Mouse (Mus musculus) MEL (cell line): ENCODE results near the gene Spem2. TPM values are rescaled to one million over a fixed set of nuclear protein-coding genes. Genes with fewer than 3 reads are reported as not detected.

Experiments
- DNase-seq: peaks from one replicate; pipeline ENCODE4 v3.0.0; 2011; ENCODE audit warnings: low read depth, low spot score
- H3K27ac ChIP-seq: 2 replicates; pipeline ENCODE4 v1.5.1; 2012; ENCODE audit warnings: low read depth, mild to moderate bottlenecking, control low read depth, low read length, moderate library complexity; ENCODE audit not compliant: control insufficient read depth
- H3K27me3 ChIP-seq, 2 experiments: fragments of 150-350 bp in 1 of 2; sonication (generic) in 1 of 2; 2 replicates each; pipeline ENCODE4 v1.6.1; 2012; ENCODE audit warnings: low read length in 2 of 2, mild to moderate bottlenecking in 2 of 2, improper control_type of control experiment in 1 of 2, moderate library complexity in 1 of 2; ENCODE audit not compliant: insufficient read depth in 2 of 2, control insufficient read depth in 1 of 2
- H3K36me3 ChIP-seq, 2 experiments: 2 replicates each; pipeline ENCODE4 v1.6.1; 2012 to 2014; ENCODE audit warnings: low read length in 2 of 2, improper control_type of control experiment in 1 of 2, inconsistent platforms in 1 of 2, mild to moderate bottlenecking in 1 of 2; ENCODE audit not compliant: insufficient read depth in 2 of 2, control insufficient read depth in 1 of 2
- H3K4me1 ChIP-seq, 2 experiments: fragments of 150-350 bp in 1 of 2; sonication (generic) in 1 of 2; 2 replicates each; pipeline ENCODE4 v1.6.1; 2012; ENCODE audit warnings: low read length in 2 of 2, improper control_type of control experiment in 1 of 2, mild to moderate bottlenecking in 1 of 2; ENCODE audit not compliant: insufficient read depth in 2 of 2, control insufficient read depth in 1 of 2
- H3K4me3 ChIP-seq, 2 experiments: fragments of 150-350 bp in 1 of 2; sonication (generic) in 1 of 2; 2 replicates each; pipeline ENCODE4 v1.5.1; 2012; ENCODE audit warnings: low read depth in 2 of 2, low read length in 2 of 2, mild to moderate bottlenecking in 2 of 2, moderate library complexity in 2 of 2, control low read depth in 1 of 2, improper control_type of control experiment in 1 of 2; ENCODE audit not compliant: control insufficient read depth in 1 of 2, insufficient read depth in 1 of 2
- H3K79me2 ChIP-seq: 2 replicates; pipeline ENCODE4 v1.6.1; 2012; ENCODE audit warnings: mild to moderate bottlenecking, low read length, moderate library complexity; ENCODE audit not compliant: control insufficient read depth, poor library complexity, insufficient read depth
- H3K9ac ChIP-seq: 2 replicates; pipeline ENCODE4 v1.6.1; 2012; ENCODE audit warnings: low read depth, mild to moderate bottlenecking, control low read depth, low read length, moderate library complexity; ENCODE audit not compliant: control insufficient read depth, poor library complexity, severe bottlenecking
- H3K9me3 ChIP-seq: fragments of 150-350 bp; sonication (generic); replicated peaks from 2 replicates; pipeline ENCODE4 v1.6.1; 2012; ENCODE audit warnings: mild to moderate bottlenecking, low read length, improper control_type of control experiment, moderate library complexity; ENCODE audit not compliant: insufficient read depth
- BHLHE40 ChIP-seq: IDR thresholded peaks from 2 replicates; pipeline ENCODE4 v1.6.1; 2012; ENCODE audit warnings: low read depth, mild to moderate bottlenecking, inconsistent platforms, low read length, improper control_type of control experiment, borderline replicate concordance
- CHD1 ChIP-seq: IDR thresholded peaks from 2 replicates; pipeline ENCODE4 v1.6.1; 2012; ENCODE audit warnings: low read depth, mild to moderate bottlenecking, inconsistent platforms, low read length, improper control_type of control experiment
- CTCF ChIP-seq, 3 experiments: IDR thresholded peaks in 2 of 3; conservative IDR thresholded peaks in 1 of 3; 2 replicates each; pipeline ENCODE4 v1.5.1; 2011 to 2012; ENCODE audit warnings: low read length in 3 of 3, low read depth in 2 of 3, mild to moderate bottlenecking in 2 of 3, improper control_type of control experiment in 1 of 3, inconsistent platforms in 1 of 3, mixed read lengths in 1 of 3, moderate library complexity in 1 of 3; ENCODE audit not compliant: control insufficient read depth in 1 of 3, insufficient read depth in 1 of 3, poor library complexity in 1 of 3, severe bottlenecking in 1 of 3
- ELF1 ChIP-seq: IDR thresholded peaks from 2 replicates; pipeline ENCODE4 v1.6.1; 2014; ENCODE audit warnings: low read depth, mild to moderate bottlenecking, inconsistent platforms, low read length, improper control_type of control experiment, moderate library complexity
- ETS1 ChIP-seq: IDR thresholded peaks from 2 replicates; pipeline ENCODE4 v1.6.1; 2012; ENCODE audit warnings: low read depth, mild to moderate bottlenecking, inconsistent platforms, low read length, improper control_type of control experiment, moderate library complexity
- GATA1 ChIP-seq: IDR thresholded peaks from 2 replicates; pipeline ENCODE4 v1.6.1; 2011; ENCODE audit warnings: low read depth, low read length, improper control_type of control experiment
- HCFC1 ChIP-seq: IDR thresholded peaks from 2 replicates; pipeline ENCODE4 v1.6.1; 2012; ENCODE audit warnings: low read depth, mild to moderate bottlenecking, inconsistent platforms, low read length, improper control_type of control experiment, moderate library complexity
- JUND ChIP-seq: IDR thresholded peaks from 2 replicates; pipeline ENCODE4 v1.6.1; 2011; ENCODE audit warnings: low read depth, mild to moderate bottlenecking, improper control_type of control experiment, low read length
- KAT2A ChIP-seq: conservative IDR thresholded peaks from 2 replicates; pipeline ENCODE4 v1.6.1; 2012; ENCODE audit warnings: low read depth, low read length, improper control_type of control experiment, inconsistent platforms
- MAX ChIP-seq: IDR thresholded peaks from 2 replicates; pipeline ENCODE4 v1.6.1; 2011; ENCODE audit warnings: low read length, improper control_type of control experiment
- MEF2A ChIP-seq: IDR thresholded peaks from 2 replicates; pipeline ENCODE4 v1.6.1; 2014; ENCODE audit warnings: low read depth, mild to moderate bottlenecking, inconsistent platforms, low read length, improper control_type of control experiment; ENCODE audit not compliant: poor library complexity, insufficient replicate concordance, severe bottlenecking; ENCODE audit errors: extremely low read depth
- MXI1 ChIP-seq: IDR thresholded peaks from 2 replicates; pipeline ENCODE4 v1.6.1; 2011; ENCODE audit warnings: mild to moderate bottlenecking, low read depth, low read length, improper control_type of control experiment
- MYB ChIP-seq: IDR thresholded peaks from 2 replicates; pipeline ENCODE4 v1.6.1; 2011; ENCODE audit warnings: mild to moderate bottlenecking, low read depth, low read length, improper control_type of control experiment
- MYC ChIP-seq: IDR thresholded peaks from 2 replicates; pipeline ENCODE4 v1.6.1; 2011; ENCODE audit warnings: low read depth, mild to moderate bottlenecking, low read length, improper control_type of control experiment, moderate library complexity
- NELFE ChIP-seq: IDR thresholded peaks from 2 replicates; pipeline ENCODE4 v1.6.1; 2011; ENCODE audit warnings: low read depth, low read length, improper control_type of control experiment
- NRF1 ChIP-seq: IDR thresholded peaks from 2 replicates; pipeline ENCODE4 v1.6.1; 2014; ENCODE audit warnings: low read depth, mild to moderate bottlenecking, inconsistent platforms, low read length, improper control_type of control experiment, moderate library complexity; ENCODE audit not compliant: poor library complexity, insufficient read depth, severe bottlenecking
- POLR2A ChIP-seq, 2 experiments: IDR thresholded peaks; 2 replicates each; pipeline ENCODE4 v1.6.1; 2011 to 2012; ENCODE audit warnings: low read length in 2 of 2, mild to moderate bottlenecking in 2 of 2, control low read depth in 1 of 2, improper control_type of control experiment in 1 of 2, low read depth in 1 of 2, moderate library complexity in 1 of 2; ENCODE audit not compliant: control insufficient read depth in 1 of 2, insufficient read depth in 1 of 2, poor library complexity in 1 of 2
- POLR2AphosphoS2 ChIP-seq: IDR thresholded peaks from 2 replicates; pipeline ENCODE4 v1.6.1; 2011; ENCODE audit warnings: low read length, improper control_type of control experiment
- POLR2AphosphoS5 ChIP-seq: IDR thresholded peaks from 2 replicates; pipeline ENCODE4 v1.6.1; 2012; ENCODE audit warnings: low read depth, borderline replicate concordance, mild to moderate bottlenecking, inconsistent platforms, low read length, moderate library complexity, mixed read lengths
- RCOR1 ChIP-seq: IDR thresholded peaks from 2 replicates; pipeline ENCODE4 v1.6.1; 2012; ENCODE audit warnings: low read depth, mild to moderate bottlenecking, inconsistent platforms, low read length, improper control_type of control experiment
- SIN3A ChIP-seq: IDR thresholded peaks from 2 replicates; pipeline ENCODE4 v1.6.1; 2012; ENCODE audit warnings: low read length, improper control_type of control experiment, inconsistent platforms
- SMC3 ChIP-seq: IDR thresholded peaks from 2 replicates; pipeline ENCODE4 v1.6.1; 2011; ENCODE audit warnings: low read depth, low read length, improper control_type of control experiment
- TAL1 ChIP-seq: IDR thresholded peaks from 2 replicates; pipeline ENCODE4 v1.6.1; 2012; ENCODE audit warnings: mild to moderate bottlenecking, inconsistent platforms, low read length, moderate library complexity, mixed read lengths
- TBP ChIP-seq: IDR thresholded peaks from 2 replicates; pipeline ENCODE4 v1.8.0; 2011; ENCODE audit warnings: low read depth, low read length, improper control_type of control experiment
- TCF12 ChIP-seq: IDR thresholded peaks from 2 replicates; pipeline ENCODE4 v1.6.1; 2014; ENCODE audit warnings: low read depth, mild to moderate bottlenecking, inconsistent platforms, low read length, improper control_type of control experiment, moderate library complexity
- UBTF ChIP-seq: IDR thresholded peaks from 2 replicates; pipeline ENCODE4 v1.6.1; 2012; ENCODE audit warnings: low read depth, mild to moderate bottlenecking, inconsistent platforms, low read length, improper control_type of control experiment, moderate library complexity, borderline replicate concordance; ENCODE audit not compliant: insufficient read depth
- USF1 ChIP-seq: IDR thresholded peaks from 2 replicates; pipeline ENCODE4 v1.6.1; 2014; ENCODE audit warnings: low read depth, mild to moderate bottlenecking, inconsistent platforms, low read length, improper control_type of control experiment, moderate library complexity
- USF2 ChIP-seq, 2 experiments: IDR thresholded peaks; 2 replicates each; pipeline ENCODE4 v1.6.1; 2011 to 2012; ENCODE audit warnings: improper control_type of control experiment in 2 of 2, low read length in 2 of 2, borderline replicate concordance in 1 of 2, inconsistent platforms in 1 of 2, low read depth in 1 of 2, mild to moderate bottlenecking in 1 of 2; ENCODE audit not compliant: insufficient read depth in 1 of 2
- ZMIZ1 ChIP-seq: IDR thresholded peaks from 2 replicates; pipeline ENCODE4 v1.6.1; 2012; ENCODE audit warnings: low read depth, mild to moderate bottlenecking, inconsistent platforms, low read length, improper control_type of control experiment, moderate library complexity
- ZNF384 ChIP-seq: IDR thresholded peaks from 2 replicates; pipeline ENCODE4 v1.6.1; 2012; ENCODE audit warnings: low read depth, mild to moderate bottlenecking, inconsistent platforms, low read length, improper control_type of control experiment
- polyA plus RNA-seq, 2 experiments: library from polyadenylated mRNA; stranded (reverse) in 1 of 2; unstranded in 1 of 2; fragments of >175 nt in 1 of 2; fragments of >200 nt in 1 of 2; gene quantifications; 2 replicates each; pipeline versions ENCODE4 v1.2.1 to v1.2.4; 2012; ENCODE audit warnings: low replicate concordance in 2 of 2, low read depth in 1 of 2; ENCODE audit not compliant: insufficient read length in 2 of 2, insufficient read depth in 1 of 2, missing spikeins in 1 of 2
- total RNA-seq: library from RNA; depleted of rRNA; stranded (reverse); fragments of 300-350 nt; gene quantifications from 2 replicates; pipeline ENCODE4 v1.2.3, GENCODE M21; 2012

The Spem2 gene
- total and polyA plus RNA-seq, 3 experiments = not detected

DNA sequence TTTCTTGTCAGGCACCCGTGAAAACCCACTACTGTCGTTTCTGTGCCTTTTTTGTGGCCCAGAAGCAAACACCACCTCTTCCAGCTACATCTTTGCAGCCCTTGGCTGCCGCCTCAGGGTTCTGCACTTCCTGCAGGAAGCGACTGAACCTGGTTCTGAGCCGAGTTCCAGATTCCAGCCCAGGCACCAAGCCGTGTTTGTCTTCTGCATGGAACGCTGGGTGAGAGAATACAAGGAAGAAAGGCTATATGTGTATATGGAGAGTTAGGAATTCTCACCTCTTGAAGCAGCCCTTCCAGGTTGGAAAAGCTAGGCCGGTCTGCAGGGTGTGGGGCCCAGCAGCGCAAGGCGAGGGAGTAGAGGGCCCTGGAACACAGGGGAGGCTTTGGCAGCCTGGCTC is 36.4 kb upstream of the Spem2 start:
- H3K27ac ChIP-seq = peak overlapping the region; percentile 75
- TF ChIP-seq NRF1 = no peak
- no peak for TF ChIP-seq TCF12
- TF ChIP-seq UBTF = no peak
- TF ChIP-seq MEF2A = no peak
- no peak for TF ChIP-seq ELF1
- no peak for TF ChIP-seq MXI1
- no peak for TF ChIP-seq POLR2AphosphoS5
- TF ChIP-seq MYB = no peak
- no peak for TF ChIP-seq CHD1
- TF ChIP-seq GATA1 = no peak
- TF ChIP-seq JUND = no peak
- TF ChIP-seq MAX = no peak
- TF ChIP-seq POLR2AphosphoS2 = no peak
- no peak for TF ChIP-seq KAT2A
- TF ChIP-seq TAL1 = no peak
- TF ChIP-seq NELFE = no peak
- no peak for TF ChIP-seq SIN3A
- TF ChIP-seq USF1 = no peak
- TF ChIP-seq ETS1 = no peak
- no peak for TF ChIP-seq TBP
- H3K9ac ChIP-seq = no peak overlapping the region
- H3K4me1 ChIP-seq = peaks cover 7 to 21% of the 10 kb centered on the region in 2 experiments; a peak in 3 of 4 replicates
- no peak overlapping the region for H3K4me3 ChIP-seq
- no peaks in the 10 kb centered on the region for H3K27me3 ChIP-seq
- DNase-seq = peak; percentile 43
- H3K9me3 ChIP-seq = no peaks in the 10 kb centered on the region
- H3K79me2 ChIP-seq = no peaks in the 10 kb centered on the region
- H3K36me3 ChIP-seq = peaks cover 0 to 12% of the 10 kb centered on the region in 2 experiments; a peak in 2 of 4 replicates

- Histone ChIP-seq H3K4me1 (peaks cover 7 to 21% of the 10 kb centered on the region in 2 experiments; a peak in 3 of 4 replicates), H3K27ac (peak overlapping the region; percentile 75), H3K4me3 (peak overlapping the region; percentile 21 to 42), H3K9ac (peak overlapping the region; percentile 38), H3K79me2 (no peaks in the 10 kb centered on the region), H3K36me3 (peaks cover 0 to 12% of the 10 kb centered on the region in 2 experiments; a peak in 2 of 4 replicates), H3K27me3 (no peaks in the 10 kb centered on the region), H3K9me3 (no peaks in the 10 kb centered on the region)
- peak; percentile 98 for DNase-seq
- peak; percentile 98 for TF ChIP-seq TAL1
- TF ChIP-seq TBP = peak; percentile 79; the same call in 1 of the 2 replicates
- TF ChIP-seq ETS1 = peak; percentile 87
- TF ChIP-seq NELFE = peak; percentile 83
- peak; percentile 41 to 86; a peak in 2 of 4 replicates for TF ChIP-seq POLR2A (IDR thresholded peaks at IDR 0.05; ENCODE audit: control insufficient read depth in 1 of 2, insufficient read depth in 1 of 2, low read depth in 1 of 2, low read length in 2 of 2, poor library complexity in 1 of 2)
- TF ChIP-seq USF2 (IDR thresholded peaks at IDR 0.05; ENCODE audit: borderline replicate concordance in 1 of 2, insufficient read depth in 1 of 2, low read depth in 1 of 2, low read length in 2 of 2) = peak; percentile 98 to 99
- TF ChIP-seq MYC = 0 out of 2 replicates have a peak, but pooled peaks have one; percentile 85
- TF ChIP-seq USF1 = peak; percentile 100
- TF ChIP-seq CTCF (IDR thresholded peaks at IDR 0.05 in 2 of 3, conservative IDR thresholded peaks at IDR 0.05 in 1 of 3; ENCODE audit: control insufficient read depth in 1 of 3, insufficient read depth in 1 of 3, low read depth in 2 of 3, low read length in 3 of 3, poor library complexity in 1 of 3, severe bottlenecking in 1 of 3) = no peak
- peak; percentile 75 for TF ChIP-seq ZMIZ1
- TF ChIP-seq RCOR1 = peak; percentile 48
- TF ChIP-seq BHLHE40 = peak; percentile 94
- no peak for TF ChIP-seq SMC3
- TF ChIP-seq HCFC1 = peak; percentile 73
- peak; percentile 78 for TF ChIP-seq SIN3A
- peak; percentile 96 for TF ChIP-seq POLR2AphosphoS2
- TF ChIP-seq POLR2AphosphoS5 = no peak
- peak; percentile 99 for TF ChIP-seq TCF12
- peak; percentile 98 for TF ChIP-seq GATA1
- TF ChIP-seq ZNF384 = no peak
Observed at GRCm38 (mm10) chr11:69853994-69854393, 35.7 kb upstream of the Spem2 start.
